Mouse (Mus musculus): Measurements from ENCODE around the gene Nxt2. TPM values are rescaled to one million over a fixed set of nuclear protein-coding genes. Genes with fewer than 3 reads are reported as not detected.

Gene Nxt2
- total and polyA plus RNA-seq, 3 experiments = 2.3 to 21.8 (median 18.0) TPM

DNA sequence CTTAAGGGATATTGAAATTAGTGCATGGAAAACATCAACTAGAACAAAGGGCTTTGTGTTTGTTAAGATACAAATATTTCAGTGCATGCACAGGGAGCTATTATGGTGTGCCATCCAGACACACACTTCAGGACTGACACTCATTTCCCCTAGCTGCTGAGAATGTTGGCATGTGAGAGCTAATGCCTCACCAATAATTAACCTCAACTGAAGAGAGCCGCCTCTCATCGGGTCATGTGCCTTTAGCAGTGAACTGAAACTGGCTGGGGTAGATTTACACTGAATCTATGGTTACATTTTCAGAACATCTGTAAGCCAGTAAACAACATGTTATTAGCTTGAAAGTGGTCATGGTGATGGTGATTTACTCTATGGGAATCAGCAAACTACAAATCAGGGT lies 44.5 kb upstream of the Nxt2 start:
- no peak for DNase-seq (ENCODE audit: extremely low read depth)
- no peak overlapping the region for H3K4me3 ChIP-seq (replicated peaks in 1 of 3; ENCODE audit: low read depth in 2 of 3, low read length in 2 of 3, poor library complexity in 1 of 3)
- no peaks in the 10 kb centered on the region for H3K4me1 ChIP-seq (ENCODE audit: control insufficient read depth in 1 of 2, insufficient read depth in 2 of 2)
- no peaks in the 10 kb centered on the region for H3K9me3 ChIP-seq (replicated peaks; ENCODE audit: low read length)
- no peaks in the 10 kb centered on the region for H3K27me3 ChIP-seq (replicated peaks)
- in situ Hi-C loops (cut with MboI; ENCODE audit: low pct_ligation_motif_present, low pct_unique_long_range_greater_than_20kb, low sequenced_read_pairs) (no loop called here), dilution Hi-C loops (cut with MboI; ENCODE audit: extremely low pct_ligation_motif_present, extremely low pct_unique_long_range_greater_than_20kb, low sequenced_read_pairs) (no loop called here)
- H3K27ac ChIP-seq (ENCODE audit: insufficient read depth, low read depth) = no peak overlapping the region
- H3K9ac ChIP-seq (ENCODE audit: insufficient read depth, low read depth) = no peak overlapping the region
- no peaks in the 10 kb centered on the region for H3K36me3 ChIP-seq (replicated peaks in 1 of 2; ENCODE audit: control insufficient read depth in 1 of 2, insufficient read depth in 1 of 2, low read length in 1 of 2)
- H3K4me2 ChIP-seq (ENCODE audit: insufficient read depth, low read depth, poor library complexity, severe bottlenecking) = no peak overlapping the region
- no peak for TF ChIP-seq CHD2 (IDR thresholded peaks at IDR 0.05; ENCODE audit: low read length)
- no peak for TF ChIP-seq MEF2A (IDR thresholded peaks at IDR 0.05; ENCODE audit: borderline replicate concordance, low read depth, low read length)
- TF ChIP-seq PAX5 (IDR thresholded peaks at IDR 0.05; ENCODE audit: low read length) = no peak
- TF ChIP-seq BHLHE40 (IDR thresholded peaks at IDR 0.05; ENCODE audit: low read depth, low read length) = no peak
- no peak for TF ChIP-seq MXI1 (IDR thresholded peaks at IDR 0.05; ENCODE audit: low read depth, low read length)
- TF ChIP-seq POLR2A (IDR thresholded peaks at IDR 0.05; ENCODE audit: low read depth, low read length) = no peak
- no peak for TF ChIP-seq MAFK (IDR thresholded peaks at IDR 0.05; ENCODE audit: insufficient replicate concordance, low read length)
- no peak for TF ChIP-seq HCFC1 (IDR thresholded peaks at IDR 0.05; ENCODE audit: low read depth, low read length)
- TF ChIP-seq MAZ (IDR thresholded peaks at IDR 0.05; ENCODE audit: low read depth, low read length) = no peak
- TF ChIP-seq UBTF (IDR thresholded peaks at IDR 0.05; ENCODE audit: low read depth, low read length) = no peak
- TF ChIP-seq RAD21 (IDR thresholded peaks at IDR 0.05; ENCODE audit: low read depth, low read length) = no peak
- TF ChIP-seq NRF1 (IDR thresholded peaks at IDR 0.05; ENCODE audit: low read depth, low read length) = no peak
- no peaks in the 10 kb centered on the region for H3K79me2 ChIP-seq (replicated peaks; ENCODE audit: control insufficient read depth, extremely low read depth, insufficient read depth, poor library complexity, severe bottlenecking)

DNA sequence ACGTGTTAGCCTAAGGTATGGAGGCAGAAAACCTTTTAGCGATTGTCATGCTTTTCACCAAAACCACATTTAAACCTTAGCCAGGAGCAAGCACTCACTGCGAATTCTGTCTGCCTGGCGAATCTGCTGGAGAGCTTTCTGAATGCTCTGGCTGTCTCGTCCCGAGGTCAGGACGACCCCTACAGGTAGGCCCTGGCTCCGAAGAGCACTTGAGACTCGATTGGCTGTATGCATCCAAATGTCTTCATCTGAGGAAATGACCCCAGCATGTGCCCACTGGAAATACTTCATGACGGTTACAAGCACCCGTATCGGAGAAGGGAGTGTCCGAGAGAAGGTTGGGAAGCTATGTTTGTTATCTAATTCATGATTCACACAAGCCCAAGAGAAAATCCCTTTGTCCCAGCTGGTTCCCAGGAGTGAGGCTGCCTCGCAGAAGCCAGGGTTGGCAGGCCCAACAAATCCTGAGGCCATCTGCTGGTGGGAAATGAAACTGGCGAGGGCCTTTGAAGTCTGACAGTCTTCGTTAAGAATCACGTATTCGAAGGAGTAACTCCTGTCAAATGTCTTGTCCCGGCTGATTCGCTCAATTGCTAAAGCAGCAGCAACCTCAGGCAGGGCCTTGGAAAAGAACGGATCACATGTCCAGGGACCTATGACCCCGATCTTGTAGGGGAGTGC lies 37.4 kb upstream of the Nxt2 start:
- H3K4me3 ChIP-seq (replicated peaks in 1 of 3; ENCODE audit: low read depth in 2 of 3, low read length in 2 of 3, poor library complexity in 1 of 3) = no peak overlapping the region
- no peak overlapping the region for H3K4me2 ChIP-seq (ENCODE audit: insufficient read depth, low read depth, poor library complexity, severe bottlenecking)
- no peak for TF ChIP-seq ZMIZ1 (IDR thresholded peaks at IDR 0.05; ENCODE audit: low read depth, low read length)
- TF ChIP-seq RCOR1 (conservative IDR thresholded peaks at IDR 0.05; ENCODE audit: low read depth, low read length) = no peak
- no peak for TF ChIP-seq CHD2 (IDR thresholded peaks at IDR 0.05; ENCODE audit: low read length)
- TF ChIP-seq EP300 (IDR thresholded peaks at IDR 0.05; ENCODE audit: low read length) = no peak
- no peak for TF ChIP-seq NELFE (IDR thresholded peaks at IDR 0.05; ENCODE audit: low read depth, low read length)
- H3K4me1 ChIP-seq (ENCODE audit: control insufficient read depth in 1 of 2, insufficient read depth in 2 of 2) = no peaks in the 10 kb centered on the region
- dilution Hi-C loops (cut with MboI; ENCODE audit: extremely low pct_ligation_motif_present, extremely low pct_unique_long_range_greater_than_20kb, low sequenced_read_pairs) = no loop called here
- peaks cover 9% of the 10 kb centered on the region for H3K9me3 ChIP-seq (replicated peaks; ENCODE audit: low read length)
- no peak for DNase-seq (ENCODE audit: extremely low read depth)
- no peaks in the 10 kb centered on the region for H3K27me3 ChIP-seq (replicated peaks)
- no peak overlapping the region for H3K27ac ChIP-seq (ENCODE audit: insufficient read depth, low read depth)
- no peaks in the 10 kb centered on the region for H3K36me3 ChIP-seq (replicated peaks in 1 of 2; ENCODE audit: control insufficient read depth in 1 of 2, insufficient read depth in 1 of 2, low read length in 1 of 2)
- H3K9ac ChIP-seq (ENCODE audit: insufficient read depth, low read depth) = no peak overlapping the region
- H3K79me2 ChIP-seq (replicated peaks; ENCODE audit: control insufficient read depth, extremely low read depth, insufficient read depth, poor library complexity, severe bottlenecking) = no peaks in the 10 kb centered on the region
- in situ Hi-C loops (cut with MboI; ENCODE audit: low pct_ligation_motif_present, low pct_unique_long_range_greater_than_20kb, low sequenced_read_pairs) = no loop called here

Measured in CH12.LX (cell line).